Mouse (Mus musculus) ES-E14 (cell line): ENCODE results near the gene Gfra4.

ENCODE experiments used
- CHD2 ChIP-seq: IDR thresholded peaks from 2 replicates; pipeline ENCODE4 v1.6.1; 2014; ENCODE audit warnings: mild to moderate bottlenecking, low read depth, low read length, inconsistent platforms
- HCFC1 ChIP-seq: IDR thresholded peaks from 2 replicates; pipeline ENCODE4 v1.6.1; 2012; ENCODE audit warnings: low read length, inconsistent platforms, borderline replicate concordance; ENCODE audit not compliant: insufficient read depth
- ZC3H11A ChIP-seq: IDR thresholded peaks from 2 replicates; pipeline ENCODE4 v1.6.1; 2012; ENCODE audit warnings: low read depth, mild to moderate bottlenecking, inconsistent platforms, low read length, borderline replicate concordance

- TF ChIP-seq HCFC1 (no peak), CHD2 (no peak), ZC3H11A (no peak)
Measured at GRCm38 (mm10) chr2:131088581-131088980, 45.7 kb upstream of the Gfra4 start.
